Mouse (Mus musculus) regulatory T cell (primary cell): Measurements from ENCODE around the gene Susd6.

Source experiments
- in situ Hi-C: fragments of 300-600 bp; cut with MboI, MseI; formaldehyde crosslinking; loops from one replicate; pipeline ENCODE4 v1.15.1; 2025; ENCODE audit warnings: high pct_unique_total_duplicates

The Susd6 gene

DNA sequence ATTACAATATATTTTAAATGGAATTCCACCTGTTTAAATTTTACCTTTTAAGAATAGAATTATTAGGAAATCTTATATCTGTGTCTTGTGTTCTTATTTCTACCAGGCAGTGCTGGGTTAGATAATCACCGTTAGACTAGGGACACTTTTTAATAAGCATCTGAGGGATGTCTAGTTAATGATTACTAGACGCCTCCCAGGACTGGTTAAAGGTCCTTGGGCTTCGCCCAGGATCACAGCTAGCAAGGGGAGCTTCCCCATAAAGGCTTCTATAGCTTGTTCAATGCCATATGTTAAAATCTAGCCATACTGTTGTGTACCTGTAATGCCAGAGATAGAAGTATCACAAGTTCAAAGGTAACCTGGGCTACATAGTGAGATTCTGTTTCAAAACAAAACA is 138.6 kb downstream of the Susd6 start:
- in situ Hi-C loops, result no loop called here

DNA sequence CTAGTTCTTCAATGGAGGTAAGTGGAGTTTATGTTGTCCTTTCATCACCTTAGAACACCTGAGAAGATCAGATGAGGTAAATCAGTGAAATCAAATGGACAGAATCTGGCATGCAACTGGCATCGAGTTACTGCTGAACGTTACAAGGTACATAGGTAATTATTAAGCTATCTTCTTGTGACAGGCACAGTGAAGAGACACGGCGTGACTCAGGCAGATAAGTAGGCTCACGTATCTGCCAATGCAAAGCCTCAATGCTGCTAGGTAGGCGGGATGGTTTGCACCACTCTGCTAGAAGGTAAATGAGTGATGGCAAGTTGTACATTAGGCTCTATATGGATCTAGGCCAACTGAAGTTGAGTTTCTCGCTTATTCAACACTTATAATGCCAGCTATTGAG is 139.8 kb downstream of the Susd6 start:
- in situ Hi-C loops, result no loop called here
